Mouse (Mus musculus) small intestine, adult 2 months (tissue): ENCODE measurements around the gene Foxp4.

Experiments
- CTCF ChIP-seq: fragments of 200-500 bp; IDR thresholded peaks from 2 replicates; pipeline ENCODE4 v1.5.1; 2012; ENCODE audit warnings: low read depth, mild to moderate bottlenecking, control low read depth, inconsistent platforms, low read length, moderate library complexity, mixed read lengths; ENCODE audit not compliant: insufficient replicate concordance, insufficient read length; ENCODE audit errors: extremely low read depth
- POLR2A ChIP-seq: fragments of 200-500 bp; IDR thresholded peaks from 2 replicates; pipeline ENCODE4 v1.6.1; 2012; ENCODE audit warnings: low read depth, mild to moderate bottlenecking, control low read depth, inconsistent platforms, low read length, moderate library complexity

DNA sequence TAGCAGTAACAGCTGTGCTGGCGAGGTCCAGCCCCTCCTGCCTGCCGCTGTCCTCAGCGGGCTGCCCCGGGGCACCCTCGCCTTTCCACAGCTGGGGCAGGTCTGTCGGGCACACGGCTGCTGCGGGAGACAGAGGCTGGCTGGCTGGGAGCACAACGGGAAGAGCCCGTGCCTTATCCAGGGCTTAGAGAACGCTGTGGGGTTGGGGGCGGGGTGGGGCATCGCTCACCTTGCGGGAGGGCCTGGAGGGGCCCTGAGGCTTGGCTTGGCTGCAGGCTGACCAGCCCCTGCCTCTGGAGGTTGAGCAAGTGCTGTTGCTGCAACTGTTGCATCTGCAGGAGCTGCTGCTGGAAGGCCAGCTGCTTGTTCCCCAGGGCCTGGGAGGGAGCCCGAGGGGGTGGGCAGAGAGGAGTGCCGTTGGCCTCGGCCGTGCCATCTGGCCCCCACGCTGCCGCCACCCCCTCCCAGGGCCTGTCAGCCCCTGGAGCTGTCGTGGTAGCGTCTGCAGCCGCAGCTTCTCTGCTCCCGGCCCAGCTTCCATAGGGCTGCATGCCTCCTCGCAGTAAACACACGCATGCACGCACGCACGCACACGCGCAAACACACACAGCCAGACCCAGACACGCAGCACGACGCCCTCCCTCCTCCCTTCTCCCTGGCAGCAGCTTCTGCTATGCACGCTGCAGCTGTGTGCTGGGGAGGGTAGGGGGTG, 45.9 kb downstream of the Foxp4 start:
- no peak for TF ChIP-seq POLR2A
- no peak for TF ChIP-seq CTCF
